Mouse (Mus musculus) CD4-positive, CD25-positive, alpha-beta regulatory T cell, adult 2 months (primary cell): ENCODE data around the gene Lxn.

ENCODE experiments used
- DNase-seq: peaks from one replicate; pipeline ENCODE4 v3.0.0-alpha.2; 2012; ENCODE audit warnings: low read depth, low spot score

Gene Lxn

GRCm38 (mm10) chr3:67463450-67464372 lies at the start of gene Lxn:
TSS of gene Lxn (minus strand) at chr3:67463926.
- DNase-seq = peak; percentile 54

- DNase-seq = peak; percentile 69
These were observed 49.1 kb upstream of the Lxn start for GRCm38 (mm10) chr3:67512807-67513206.

GRCm38 (mm10) chr3:67508216-67508892 lies 44.6 kb upstream of the Lxn start:
- DNase-seq = no peak

- DNase-seq = no peak
These were observed 41.6 kb upstream of the Lxn start for GRCm38 (mm10) chr3:67505286-67505685.

GRCm38 (mm10) chr3:67503878-67504277 lies 40.2 kb upstream of the Lxn start:
- DNase-seq = no peak

GRCm38 (mm10) chr3:67499406-67499791 lies 35.7 kb upstream of the Lxn start:
- DNase-seq = no peak

- DNase-seq = no peak
These were observed 35.2 kb upstream of the Lxn start for GRCm38 (mm10) chr3:67498773-67499405.

GRCm38 (mm10) chr3:67497998-67498397 lies 34.3 kb upstream of the Lxn start:
- no peak for DNase-seq

GRCm38 (mm10) chr3:67496310-67496709 lies 32.6 kb upstream of the Lxn start:
- no peak for DNase-seq

- no peak for DNase-seq
These were observed 29.4 kb upstream of the Lxn start for GRCm38 (mm10) chr3:67493132-67493531.

- no peak for DNase-seq
These were observed 28.6 kb upstream of the Lxn start for GRCm38 (mm10) chr3:67492086-67492869.

- DNase-seq = no peak
These were observed 26.4 kb upstream of the Lxn start for GRCm38 (mm10) chr3:67490156-67490555.

- no peak for DNase-seq
These were observed 21.5 kb upstream of the Lxn start for GRCm38 (mm10) chr3:67485233-67485632.

- DNase-seq = no peak
These were observed 18.7 kb upstream of the Lxn start for GRCm38 (mm10) chr3:67482400-67482799.

GRCm38 (mm10) chr3:67479806-67480205 lies 16.1 kb upstream of the Lxn start:
- DNase-seq = no peak

GRCm38 (mm10) chr3:67473438-67473837 lies 9.7 kb upstream of the Lxn start:
- DNase-seq = no peak

- DNase-seq = no peak
These were observed 7.8 kb upstream of the Lxn start for GRCm38 (mm10) chr3:67471408-67472127.

GRCm38 (mm10) chr3:67467281-67467680 lies 3.6 kb upstream of the Lxn start:
- no peak for DNase-seq

- no peak for DNase-seq
These were observed 2.9 kb upstream of the Lxn start for GRCm38 (mm10) chr3:67466576-67466975.

- DNase-seq = peak; percentile 52
These were observed 725 bp downstream of the Lxn start for GRCm38 (mm10) chr3:67463001-67463400.

- DNase-seq = peak; percentile 16
These were observed 1.1 kb downstream of the Lxn start for GRCm38 (mm10) chr3:67462578-67462977.
